Mouse (Mus musculus): ENCODE measurements around the gene Prkch.

Gene Prkch

GRCm38 (mm10) chr12:73708920-73709319 lies 124.3 kb downstream of the Prkch start:
- peak; percentile 45 for DNase-seq (ENCODE audit: extremely low spot score, low spot score)

DNA sequence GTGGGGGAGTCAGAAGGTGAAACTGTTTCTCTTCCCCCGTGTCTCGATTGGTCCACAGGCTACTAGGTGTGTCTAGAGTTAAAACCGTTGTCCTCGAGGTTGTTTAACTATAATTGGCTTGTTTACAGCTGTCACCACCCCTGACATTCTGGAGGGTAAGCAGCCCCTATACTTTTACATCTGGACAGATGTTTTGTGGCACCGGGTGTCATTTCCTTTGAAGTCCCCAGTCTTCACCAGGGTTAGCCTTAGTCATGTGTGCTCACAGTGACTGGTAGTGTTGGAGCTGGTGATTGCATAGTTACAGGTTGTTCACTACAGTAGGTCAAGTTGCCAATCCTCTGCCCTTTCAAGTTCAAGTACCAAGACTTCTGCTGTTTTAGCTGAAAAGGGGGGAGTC lies 126.2 kb downstream of the Prkch start:
- DNase-seq (ENCODE audit: extremely low spot score, low spot score), result no peak

DNA sequence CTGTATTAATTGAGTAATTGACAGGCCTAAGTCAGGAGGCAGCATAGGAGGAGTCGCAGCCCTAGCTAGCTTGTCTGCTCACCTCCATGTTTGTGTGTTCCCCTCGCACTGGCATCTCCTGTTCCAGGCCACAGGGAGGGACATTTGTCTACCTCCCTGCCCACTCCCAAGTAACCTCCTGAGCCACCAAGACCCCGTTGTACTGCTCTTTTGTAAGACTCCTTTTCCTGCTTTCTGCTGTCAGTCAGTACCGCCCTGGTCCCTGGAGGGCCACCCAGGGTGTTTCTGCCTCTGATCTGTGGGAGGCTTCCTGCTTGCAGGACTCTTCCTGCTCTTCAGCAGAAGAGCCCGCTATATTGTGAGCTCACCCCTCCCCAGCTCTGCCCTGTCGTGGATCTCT lies 127.5 kb downstream of the Prkch start:
- no peak for DNase-seq (ENCODE audit: extremely low spot score, low spot score)

- DNase-seq (ENCODE audit: extremely low spot score, low spot score), result no peak
Observed at GRCm38 (mm10) chr12:73714589-73714988, 130.0 kb downstream of the Prkch start.

GRCm38 (mm10) chr12:73715331-73715730 lies 130.7 kb downstream of the Prkch start:
- no peak for DNase-seq (ENCODE audit: extremely low spot score, low spot score)

- DNase-seq (ENCODE audit: extremely low spot score, low spot score), result no peak
Observed at GRCm38 (mm10) chr12:73715954-73716731, 131.5 kb downstream of the Prkch start.

- DNase-seq (ENCODE audit: extremely low spot score, low spot score), result no peak
Observed at GRCm38 (mm10) chr12:73718036-73718435, 133.4 kb downstream of the Prkch start.

GRCm38 (mm10) chr12:73719816-73720215 lies 135.2 kb downstream of the Prkch start:
- DNase-seq (ENCODE audit: extremely low spot score, low spot score), result no peak

DNA sequence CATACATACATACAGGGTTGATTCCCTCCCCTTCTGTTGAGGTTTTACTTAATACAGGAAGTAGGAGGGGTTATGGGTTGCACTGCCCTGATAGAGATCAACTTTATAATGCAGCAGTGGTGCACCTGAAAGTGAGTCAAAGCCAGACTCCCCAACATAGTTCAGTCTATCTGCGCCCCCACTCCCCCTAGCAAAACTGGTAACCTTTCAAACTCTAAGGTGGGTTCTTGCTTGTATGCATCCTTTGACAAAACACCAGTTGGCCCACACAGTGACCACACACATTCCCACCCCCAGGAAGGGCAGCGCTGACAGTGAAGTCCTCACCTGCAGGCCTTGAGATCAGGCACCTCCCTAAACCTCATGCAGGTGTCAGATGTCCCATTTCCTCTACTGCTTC lies 135.9 kb downstream of the Prkch start:
- DNase-seq (ENCODE audit: extremely low spot score, low spot score), result no peak

- DNase-seq (ENCODE audit: extremely low spot score, low spot score), result no peak
Observed at GRCm38 (mm10) chr12:73722060-73722459, 137.5 kb downstream of the Prkch start.

GRCm38 (mm10) chr12:73723067-73723466 lies 138.5 kb downstream of the Prkch start:
- DNase-seq (ENCODE audit: extremely low spot score, low spot score), result no peak

DNA sequence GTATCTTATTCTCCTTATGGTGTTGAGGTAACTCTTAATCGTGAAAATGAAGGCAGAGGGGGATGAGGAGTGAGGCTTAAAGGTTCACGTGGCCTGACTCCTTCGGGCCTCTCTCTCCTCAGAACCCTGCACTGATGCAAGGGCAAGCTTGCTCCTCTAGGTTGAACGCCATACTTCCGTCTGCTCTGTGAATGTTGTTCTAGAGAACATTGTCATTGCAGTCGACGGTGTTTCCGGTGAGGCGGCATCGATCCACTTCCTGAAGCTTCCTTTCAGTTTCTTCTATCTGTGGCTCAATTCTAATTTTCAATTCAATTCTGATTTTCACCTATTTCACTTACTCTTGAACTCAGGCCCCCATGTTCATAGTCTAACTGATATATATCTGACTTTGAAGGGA lies 139.3 kb downstream of the Prkch start:
- no peak for DNase-seq (ENCODE audit: extremely low spot score, low spot score)

DNA sequence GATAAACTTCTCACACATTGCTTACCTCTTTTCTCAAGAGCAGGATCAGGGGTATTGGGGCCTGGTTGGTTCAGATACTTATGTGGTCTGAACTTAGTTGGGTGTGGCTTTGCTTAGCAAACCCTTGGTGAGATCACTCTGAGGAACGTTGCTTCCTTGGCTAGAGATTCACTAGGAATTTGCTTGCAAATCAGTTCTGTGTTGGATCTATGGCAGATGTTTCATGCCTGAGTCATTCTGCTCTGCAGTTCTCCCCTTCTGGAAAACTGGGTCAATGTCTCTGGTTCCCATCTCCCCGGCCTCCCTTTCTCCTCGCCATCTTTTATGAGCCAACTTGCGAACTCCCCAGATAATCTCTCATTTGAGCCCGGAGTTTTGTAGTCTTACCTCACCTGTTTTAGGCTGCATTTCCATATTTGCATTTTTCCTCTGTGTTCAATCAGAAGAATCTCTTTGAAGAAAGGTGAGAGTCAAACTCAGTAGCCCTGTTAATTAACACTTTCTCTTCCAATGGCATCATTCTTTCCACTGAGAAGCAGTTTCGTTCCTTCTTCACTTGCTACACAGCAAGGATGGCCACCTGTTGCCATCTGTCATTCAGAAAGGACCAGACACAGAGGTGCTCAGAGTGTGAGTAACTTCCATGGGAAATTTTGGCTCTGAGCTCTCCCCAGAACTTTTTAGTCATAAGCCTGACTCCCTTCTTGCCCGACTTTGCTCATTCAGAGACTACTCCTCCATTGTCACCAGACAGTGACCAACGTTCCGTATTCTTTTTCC lies 141.4 kb downstream of the Prkch start:
- DNase-seq (ENCODE audit: extremely low spot score, low spot score), result no peak

GRCm38 (mm10) chr12:73727046-73727445 lies 142.4 kb downstream of the Prkch start:
- DNase-seq (ENCODE audit: extremely low spot score, low spot score), result no peak

GRCm38 (mm10) chr12:73730603-73731002 lies 146.0 kb downstream of the Prkch start:
- DNase-seq (ENCODE audit: extremely low spot score, low spot score), result peak; percentile 31

DNA sequence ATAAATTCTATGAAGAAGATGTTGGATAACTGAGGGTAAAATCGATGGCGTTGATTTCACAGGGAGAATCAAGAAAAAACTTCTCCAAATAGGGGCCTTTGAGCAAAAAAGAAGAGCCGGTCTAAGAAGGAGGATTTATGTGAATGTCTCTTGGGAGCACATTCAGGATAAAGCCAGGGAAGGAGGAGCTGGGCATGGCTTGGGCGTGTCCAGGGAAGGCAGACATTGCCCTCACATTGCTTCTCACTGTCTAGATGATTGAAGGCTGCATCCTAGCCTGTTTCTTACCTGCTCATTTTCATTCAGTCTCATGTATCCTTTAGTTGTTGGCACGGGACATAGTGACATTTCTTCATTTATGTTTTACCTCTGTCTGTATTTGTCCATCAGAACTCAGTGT lies 146.5 kb downstream of the Prkch start:
- no peak for DNase-seq (ENCODE audit: extremely low spot score, low spot score)

DNA sequence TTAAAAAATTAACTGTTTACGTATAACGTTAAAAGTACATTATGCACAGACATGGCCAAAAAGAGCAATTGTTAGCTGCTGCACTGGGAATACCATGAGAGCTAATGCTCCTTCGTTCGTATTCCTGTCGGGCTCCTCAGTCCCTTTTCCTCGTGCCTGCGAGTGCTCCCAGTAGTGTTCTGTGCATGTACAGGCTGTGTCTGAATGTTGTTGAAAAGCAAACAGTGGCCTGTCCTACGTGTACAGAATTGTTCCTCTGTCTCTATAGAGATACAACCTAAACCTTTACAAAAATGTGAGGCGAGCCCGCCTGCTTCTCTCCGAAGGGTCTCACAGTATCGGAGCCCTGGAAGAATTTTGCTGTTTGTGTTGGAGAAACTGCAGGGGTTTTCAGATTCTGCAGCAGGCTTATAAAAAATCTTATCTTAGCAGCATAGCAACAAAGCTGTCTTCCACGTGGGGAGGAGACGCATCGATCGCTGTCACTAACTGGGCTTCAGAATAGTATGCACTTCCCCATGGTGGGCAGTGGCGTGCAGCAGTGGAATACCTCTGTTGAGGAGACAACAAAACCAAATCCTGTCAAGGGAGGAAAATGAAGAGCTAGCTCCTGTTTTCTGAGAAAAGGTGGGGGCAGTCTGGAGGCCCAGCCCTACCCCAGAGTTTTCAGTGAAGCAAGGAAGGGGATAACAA lies 147.4 kb downstream of the Prkch start:
- DNase-seq (ENCODE audit: extremely low spot score, low spot score), result no peak

DNA sequence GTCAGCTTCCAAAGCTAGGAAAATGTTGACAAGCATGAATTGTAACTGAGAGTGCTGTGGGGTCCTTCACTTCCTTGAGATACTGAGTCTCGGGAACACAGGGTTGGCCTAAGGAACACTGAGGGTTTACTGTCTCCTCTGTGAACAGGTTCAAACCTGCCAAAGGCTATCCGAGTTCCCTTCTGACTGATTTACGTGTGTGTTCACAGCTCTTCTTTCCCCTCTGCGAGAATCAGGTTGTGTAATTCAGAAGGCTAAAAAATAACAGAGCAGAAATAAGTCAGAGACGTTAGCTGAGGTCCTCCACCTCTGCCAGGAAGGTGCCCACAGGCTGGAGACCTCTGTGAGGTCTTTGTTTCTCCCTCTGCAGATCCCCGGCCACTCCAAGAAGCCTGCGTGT lies 148.3 kb downstream of the Prkch start:
- no peak for DNase-seq (ENCODE audit: extremely low spot score, low spot score)

DNA sequence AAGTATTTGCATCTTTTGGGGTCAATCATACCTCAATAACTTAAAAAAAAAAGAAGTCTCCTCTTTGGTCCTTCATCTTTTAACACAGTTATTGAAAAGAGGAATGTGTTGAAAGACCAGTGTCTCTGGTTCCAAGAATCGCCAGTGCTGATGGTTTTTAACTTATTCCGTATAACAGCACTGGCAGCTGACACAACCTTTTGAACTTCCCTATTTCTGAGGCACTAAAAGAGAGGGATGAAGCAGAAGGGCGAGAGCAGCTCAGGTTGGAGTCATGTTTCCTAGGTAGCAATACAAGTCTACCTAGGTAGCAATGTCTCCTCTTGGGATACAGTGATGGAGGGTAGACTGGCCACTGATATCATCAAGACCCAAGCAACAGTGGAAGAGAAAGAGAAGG lies 152.3 kb downstream of the Prkch start:
- no peak for DNase-seq (ENCODE audit: extremely low spot score, low spot score)

GRCm38 (mm10) chr12:73739611-73740219 lies 155.1 kb downstream of the Prkch start:
- DNase-seq (ENCODE audit: extremely low spot score, low spot score), result no peak

GRCm38 (mm10) chr12:73742577-73742976 lies 158.0 kb downstream of the Prkch start:
- no peak for DNase-seq (ENCODE audit: extremely low spot score, low spot score)

GRCm38 (mm10) chr12:73743087-73743486 lies 158.5 kb downstream of the Prkch start:
- DNase-seq (ENCODE audit: extremely low spot score, low spot score), result no peak

Data from neural tube, embryonic 10.5 days (tissue).